Mouse (Mus musculus) bone marrow macrophage, adult 2 months (primary cell): ENCODE data around the gene Gcnt3.

ENCODE experiments used
- CTCF ChIP-seq: IDR thresholded peaks from 2 replicates; pipeline ENCODE4 v1.5.1; 2012; ENCODE audit warnings: low read depth, mild to moderate bottlenecking, low read length, moderate library complexity
- POLR2A ChIP-seq: IDR thresholded peaks from 2 replicates; pipeline ENCODE4 v1.6.1; 2012; ENCODE audit warnings: mild to moderate bottlenecking, low read depth, low read length, borderline replicate concordance

DNA sequence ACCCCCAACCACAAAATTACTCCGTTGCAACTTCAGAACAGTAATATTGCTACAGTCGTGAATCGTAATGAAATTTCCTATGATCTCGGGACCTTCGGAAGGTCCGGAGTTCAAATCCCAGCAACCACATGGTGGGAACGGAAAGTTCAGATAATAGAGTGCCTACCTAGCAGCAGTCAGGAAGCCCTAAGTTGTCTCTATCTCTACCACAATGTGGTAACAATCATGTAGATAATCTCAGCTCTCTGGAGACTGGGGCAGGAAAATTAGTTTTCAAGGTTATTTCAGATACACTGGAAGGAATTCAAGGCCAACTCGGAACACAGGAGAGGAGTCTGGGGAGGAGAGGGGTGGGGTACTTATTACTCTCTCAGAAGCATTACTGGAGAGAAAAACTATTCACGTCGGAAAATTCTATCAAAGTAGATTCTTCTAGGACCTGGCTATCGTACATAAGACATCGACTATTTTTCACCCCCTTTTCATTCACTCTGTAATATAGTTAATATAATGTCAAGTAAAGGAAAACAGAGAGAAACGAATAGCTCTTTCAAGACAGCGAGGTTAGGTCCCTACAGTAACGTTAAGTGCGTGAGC lies 49.1 kb downstream of the Gcnt3 start:
- TF ChIP-seq POLR2A (no peak), CTCF (no peak)
